Mouse (Mus musculus) gastrocnemius, adult 2 months (tissue): Measurements from ENCODE around the gene Ccna1. TPM values are rescaled to one million over a fixed set of nuclear protein-coding genes. Genes with fewer than 3 reads are reported as not detected.
A peak's percentile ranks its signal among the peaks of the same experiment; 100 is the strongest.

ENCODE experiments used
- DNase-seq: peaks from one replicate; pipeline ENCODE4 v3.0.0; 2022
- H3K27ac ChIP-seq: fragments of 200-600 bp; 2 replicates; pipeline ENCODE4 v1.8.1; 2022; ENCODE audit warnings: mild to moderate bottlenecking
- H3K4me3 ChIP-seq: fragments of 200-600 bp; 2 replicates; pipeline ENCODE4 v1.8.1; 2022; ENCODE audit warnings: mild to moderate bottlenecking, moderate library complexity
- CTCF ChIP-seq: fragments of 200-600 bp; IDR thresholded peaks from 2 replicates; pipeline ENCODE4 v1.8.1; 2022; ENCODE audit warnings: antibody characterized with exemption, mild to moderate bottlenecking, moderate library complexity
- intact Hi-C: fragments of 180-260 bp; cut with DNase I; formaldehyde crosslinking; loops from one replicate; pipeline ENCODE4 v1.15.1; 2025
- total RNA-seq, 2 experiments: library from RNA; stranded (reverse); gene quantifications; 2 replicates each; pipeline ENCODE4 v1.2.3; 2021

Gene Ccna1
- total RNA-seq, 2 experiments from 2014 or later, result not detected

- intact Hi-C loops, result no loop called here
Observed at GRCm38 (mm10) chr3:55085716-55086115, 30.4 kb upstream of the Ccna1 start.

GRCm38 (mm10) chr3:55084781-55085180 lies 29.5 kb upstream of the Ccna1 start:
- no peak for TF ChIP-seq CTCF

More at GRCm38 (mm10) chr3:55085716-55086115, 30.4 kb upstream of the Ccna1 start:
- no peak overlapping the region for H3K27ac ChIP-seq
- no peak for TF ChIP-seq CTCF
- no peak for DNase-seq
- H3K4me3 ChIP-seq, result no peak overlapping the region

GRCm38 (mm10) chr3:55080055-55080454 lies 24.8 kb upstream of the Ccna1 start:
- no peak; the same call in none of the 2 replicates for TF ChIP-seq CTCF
- Histone ChIP-seq H3K4me3 (no peak overlapping the region), H3K27ac (no peak overlapping the region)
- peak; percentile 76 for DNase-seq
- intact Hi-C loops, result loop anchor here (1.0 to 2.0 kb wide), 3 partner anchors 32 to 277 kb away; partner anchors contain the start of gene Spg20

More at GRCm38 (mm10) chr3:55084781-55085180, 29.5 kb upstream of the Ccna1 start:
- intact Hi-C loops, result no loop called here
- Histone ChIP-seq H3K27ac (no peak overlapping the region), H3K4me3 (no peak overlapping the region)
- no peak for DNase-seq

GRCm38 (mm10) chr3:55079619-55080018 lies 24.3 kb upstream of the Ccna1 start:
- no peak for DNase-seq
- TF ChIP-seq CTCF, result no peak
- Histone ChIP-seq H3K4me3 (no peak overlapping the region), H3K27ac (no peak overlapping the region)
- intact Hi-C loops, result loop anchor here (1.0 to 2.0 kb wide), 3 partner anchors 33 to 277 kb away; partner anchors contain the start of gene Spg20

GRCm38 (mm10) chr3:55078233-55078632 lies 22.9 kb upstream of the Ccna1 start:
- TF ChIP-seq CTCF, result no peak
- Histone ChIP-seq H3K27ac (no peak overlapping the region), H3K4me3 (no peak overlapping the region)
- no peak for DNase-seq
- intact Hi-C loops, result no loop called here

GRCm38 (mm10) chr3:55075294-55075648 lies 20.0 kb upstream of the Ccna1 start:
- TF ChIP-seq CTCF, result no peak
- intact Hi-C loops, result no loop called here
- no peak for DNase-seq
- Histone ChIP-seq H3K27ac (no peak overlapping the region), H3K4me3 (no peak overlapping the region)

GRCm38 (mm10) chr3:55074576-55075293 lies 19.4 kb upstream of the Ccna1 start:
- DNase-seq, result no peak
- Histone ChIP-seq H3K4me3 (no peak overlapping the region), H3K27ac (no peak overlapping the region)
- no peak for TF ChIP-seq CTCF
- intact Hi-C loops, result no loop called here

GRCm38 (mm10) chr3:55067791-55068434 lies 12.6 kb upstream of the Ccna1 start:
- H3K4me3 ChIP-seq, result no peak overlapping the region
- H3K27ac ChIP-seq, result no peak overlapping the region
- TF ChIP-seq CTCF, result no peak
- intact Hi-C loops, result no loop called here
- no peak for DNase-seq

GRCm38 (mm10) chr3:55066666-55067023 lies 11.3 kb upstream of the Ccna1 start:
- no peak for DNase-seq
- H3K27ac ChIP-seq, result no peak overlapping the region
- no peak overlapping the region for H3K4me3 ChIP-seq
- no peak for TF ChIP-seq CTCF
- intact Hi-C loops, result no loop called here

- H3K4me3 ChIP-seq, result no peak overlapping the region
- no peak for DNase-seq
- H3K27ac ChIP-seq, result no peak overlapping the region
- intact Hi-C loops, result loop anchor here (2.0 kb wide), 1 partner anchor 331 kb away; the partner anchor contains the start of genes Alg5 and Exosc8
- no peak for TF ChIP-seq CTCF
Observed at GRCm38 (mm10) chr3:55065738-55066665, 10.7 kb upstream of the Ccna1 start.

- TF ChIP-seq CTCF, result peak; percentile 88
- no peak overlapping the region for H3K4me3 ChIP-seq
- peak; percentile 74 for DNase-seq
- no peak overlapping the region for H3K27ac ChIP-seq
- intact Hi-C loops, result loop anchor here (2.0 to 5.0 kb wide), 2 partner anchors 257 to 330 kb away; partner anchors contain the start of genes Alg5, Exosc8 and Rfxap
Observed at GRCm38 (mm10) chr3:55064396-55064795, 9.1 kb upstream of the Ccna1 start.

GRCm38 (mm10) chr3:55062653-55063052 lies 7.4 kb upstream of the Ccna1 start:
- Histone ChIP-seq H3K27ac (no peak overlapping the region), H3K4me3 (no peak overlapping the region)
- intact Hi-C loops, result loop anchor here (5.0 kb wide), 1 partner anchor 255 kb away; the partner anchor contains the start of gene Rfxap
- no peak for TF ChIP-seq CTCF
- DNase-seq, result no peak
